Mouse (Mus musculus) stomach, postnatal 0 days (tissue): Measurements from ENCODE around the gene Tubb4b. TPM values are rescaled to one million over a fixed set of nuclear protein-coding genes. Genes with fewer than 3 reads are reported as not detected.
A peak's percentile ranks its signal among the peaks of the same experiment; 100 is the strongest.

Experiments used
- ATAC-seq: fragments of 200-750 bp; cut with Nextera tagmentation; 2 replicates; pipeline ENCODE4 v1.8.0; 2017; ENCODE audit not compliant: low FRiP score, low TSS enrichment
- DNase-seq: peaks from one replicate; pipeline ENCODE4 v3.0.0-alpha.2; 2016; ENCODE audit warnings: low spot score
- H3K27ac ChIP-seq: fragments of 300-500 bp; sonication (generic); replicated peaks from 2 replicates; pipeline ENCODE4 v1.5.1; 2014; ENCODE audit warnings: mild to moderate bottlenecking, control low read depth
- H3K27me3 ChIP-seq: fragments of 300-500 bp; sonication (generic); 2 replicates; pipeline ENCODE4 v1.6.1; 2014; ENCODE audit warnings: low read length; ENCODE audit not compliant: control insufficient read depth, insufficient read depth
- H3K36me3 ChIP-seq: fragments of 300-500 bp; sonication (generic); 2 replicates; pipeline ENCODE4 v1.6.1; 2014; ENCODE audit warnings: low read length, mixed read lengths; ENCODE audit not compliant: control insufficient read depth, insufficient read depth
- H3K4me1 ChIP-seq: fragments of 300-500 bp; sonication (generic); replicated peaks from 2 replicates; pipeline ENCODE4 v1.6.1; 2014; ENCODE audit warnings: antibody characterized with exemption; ENCODE audit not compliant: control insufficient read depth, insufficient read depth
- H3K4me2 ChIP-seq: fragments of 300-500 bp; sonication (generic); replicated peaks from 2 replicates; pipeline ENCODE4 v1.6.1; 2014; ENCODE audit warnings: low read depth, mild to moderate bottlenecking, control low read depth, moderate library complexity
- H3K4me3 ChIP-seq: fragments of 300-500 bp; sonication (generic); 2 replicates; pipeline ENCODE4 v1.5.1; 2014; ENCODE audit warnings: low read depth, low read length, control low read depth
- H3K9ac ChIP-seq: fragments of 300-500 bp; sonication (generic); 2 replicates; pipeline ENCODE4 v1.6.1; 2014; ENCODE audit warnings: mild to moderate bottlenecking, low read length, control low read depth, mixed read lengths
- H3K9me3 ChIP-seq: fragments of 300-500 bp; sonication (generic); 2 replicates; pipeline ENCODE4 v1.6.1; 2016; ENCODE audit warnings: low read length; ENCODE audit not compliant: control insufficient read depth
- CTCF ChIP-seq: IDR thresholded peaks from 2 replicates; pipeline ENCODE4 v1.5.1; 2016; ENCODE audit warnings: antibody characterized with exemption, low read depth, mild to moderate bottlenecking, moderate library complexity
- EP300 ChIP-seq: optimal IDR thresholded peaks from 2 replicates; pipeline ENCODE3; 2016; ENCODE audit warnings: antibody characterized with exemption
- WGBS: fragments of 180-500 bp; shearing (Covaris S2); extraction: QIAGEN DNeasy Blood & Tissue Kit; methylation state at CpG from one replicate; pipeline ENCODE4 v1.1.7; 2014; 5-methylcytosine and 5-hydroxymethylcytosine counted together
- polyA plus RNA-seq: library from polyadenylated mRNA; unstranded; fragments of >200 nt; fragmentation: Nextera tagmentation; extraction: Ambion mirVana; gene quantifications from 2 replicates; pipeline ENCODE4 v1.2.1, GENCODE M21; 2015

Tubb4b gene
- polyA plus RNA-seq, 1 experiment from 2014 or later, result 486 TPM

DNA sequence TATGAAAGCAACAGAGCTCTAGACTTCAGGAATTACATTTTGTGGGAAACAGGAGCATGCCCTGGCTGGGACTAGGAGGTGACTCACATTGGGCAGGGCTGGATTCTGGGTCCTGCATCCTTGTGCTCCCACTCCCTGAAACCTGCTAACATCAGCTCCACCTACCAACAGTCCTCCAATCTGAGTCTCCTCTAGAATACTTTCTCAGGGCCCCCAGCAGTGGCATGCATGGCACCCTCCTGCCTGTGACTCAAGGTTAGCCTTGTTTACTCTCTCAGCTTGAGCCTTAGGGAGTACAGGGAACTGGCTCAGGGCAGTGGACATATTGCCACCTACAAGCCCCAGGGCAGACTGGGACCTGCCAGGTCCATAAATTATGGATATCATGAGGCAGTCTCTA, 13.6 kb upstream of the Tubb4b start:
- ATAC-seq, result peak; percentile 69
- Histone ChIP-seq H3K4me1 (peaks cover 7% of the 10 kb centered on the region; the same call in 1 of the 2 replicates), H3K4me2 (peak overlapping the region; percentile 11; the same call in 1 of the 2 replicates), H3K36me3 (no peaks in the 10 kb centered on the region), H3K4me3 (no peak overlapping the region), H3K27ac (peak overlapping the region; percentile 91), H3K27me3 (no peaks in the 10 kb centered on the region), H3K9me3 (no peaks in the 10 kb centered on the region), H3K9ac (no peak overlapping the region)
- DNase-seq, result peak; percentile 66
- TF ChIP-seq EP300, result no peak
- no peak for TF ChIP-seq CTCF

DNA sequence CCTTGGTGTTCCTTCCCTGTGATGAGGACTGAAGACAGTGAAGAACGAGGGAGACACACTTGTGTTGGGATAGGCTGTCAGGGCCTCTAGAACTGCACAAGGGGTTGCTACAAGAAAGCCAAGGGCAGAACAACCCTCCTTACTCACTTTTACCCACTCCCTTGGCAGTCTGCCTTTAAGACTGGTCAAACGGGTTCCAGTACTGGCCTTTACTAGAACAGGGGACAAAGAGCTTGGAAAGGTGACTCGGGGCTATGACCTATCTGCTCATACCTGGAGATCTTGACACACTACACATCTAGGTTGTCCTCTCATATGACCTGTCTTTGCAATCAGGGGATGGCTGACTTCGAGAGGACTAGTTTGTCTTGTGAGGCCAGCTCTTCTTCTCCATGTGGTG, 13.0 kb upstream of the Tubb4b start:
- TF ChIP-seq EP300 (no peak), CTCF (no peak)
- ATAC-seq (peak; percentile 45), DNase-seq (peak; percentile 84)
- Histone ChIP-seq H3K4me2 (0 out of 2 replicates have a peak overlapping the region, but pooled peaks have one; percentile 17), H3K4me3 (no peak overlapping the region), H3K27ac (peak overlapping the region; percentile 91), H3K36me3 (no peaks in the 10 kb centered on the region), H3K4me1 (peaks cover 5% of the 10 kb centered on the region; the same call in 1 of the 2 replicates), H3K27me3 (no peaks in the 10 kb centered on the region), H3K9me3 (no peaks in the 10 kb centered on the region), H3K9ac (0 out of 2 replicates have a peak overlapping the region, but pooled peaks have one; percentile 27)
- 46% methylated on average over 4 of the region's 4 CpGs for WGBS

DNA sequence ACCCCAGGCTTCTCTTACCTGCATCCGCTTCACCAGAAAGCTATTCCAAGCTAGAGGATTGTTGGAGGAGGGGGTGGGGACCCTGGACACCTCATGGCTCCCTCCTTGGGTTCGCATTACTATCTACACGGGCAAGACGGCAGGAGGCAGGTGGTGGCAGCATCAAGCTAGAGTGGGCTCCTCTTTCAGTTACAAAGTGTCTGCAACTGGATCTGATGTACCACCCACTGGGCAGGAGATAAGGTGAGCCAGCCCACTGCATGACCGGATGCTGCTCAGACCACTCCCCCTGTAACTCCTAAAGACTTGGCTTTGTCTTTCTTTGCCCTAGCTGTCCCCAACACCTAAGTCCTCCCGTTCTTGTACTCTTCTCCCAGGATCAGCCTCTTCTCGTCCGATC, 12.1 kb upstream of the Tubb4b start, which contains the start of gene Rnf224:
Gene Rnf224 (minus strand): TSS at position 174 of the 400 bp plus-strand sequence.
- H3K27me3 ChIP-seq, result no peaks in the 10 kb centered on the region
- no peak within 1 kb of the TSS for H3K4me3 ChIP-seq
- WGBS, result 33% methylated on average over 8 of the region's 8 CpGs
- DNase-seq, result no peak
- no peaks in the 10 kb centered on the region for H3K36me3 ChIP-seq
- H3K4me2 ChIP-seq, result 0 out of 2 replicates have a peak within 1 kb of the TSS, but pooled peaks have one; percentile 17
- no peak for TF ChIP-seq CTCF
- no peak for TF ChIP-seq EP300
- peaks cover 4% of the 10 kb centered on the region; the same call in 1 of the 2 replicates for H3K4me1 ChIP-seq
- H3K9ac ChIP-seq, result 0 out of 2 replicates have a peak within 1 kb of the TSS, but pooled peaks have one; percentile 27
- H3K9me3 ChIP-seq, result no peaks in the 10 kb centered on the region
- H3K27ac ChIP-seq, result peak within 1 kb of the TSS; percentile 91
- no peak for ATAC-seq

DNA sequence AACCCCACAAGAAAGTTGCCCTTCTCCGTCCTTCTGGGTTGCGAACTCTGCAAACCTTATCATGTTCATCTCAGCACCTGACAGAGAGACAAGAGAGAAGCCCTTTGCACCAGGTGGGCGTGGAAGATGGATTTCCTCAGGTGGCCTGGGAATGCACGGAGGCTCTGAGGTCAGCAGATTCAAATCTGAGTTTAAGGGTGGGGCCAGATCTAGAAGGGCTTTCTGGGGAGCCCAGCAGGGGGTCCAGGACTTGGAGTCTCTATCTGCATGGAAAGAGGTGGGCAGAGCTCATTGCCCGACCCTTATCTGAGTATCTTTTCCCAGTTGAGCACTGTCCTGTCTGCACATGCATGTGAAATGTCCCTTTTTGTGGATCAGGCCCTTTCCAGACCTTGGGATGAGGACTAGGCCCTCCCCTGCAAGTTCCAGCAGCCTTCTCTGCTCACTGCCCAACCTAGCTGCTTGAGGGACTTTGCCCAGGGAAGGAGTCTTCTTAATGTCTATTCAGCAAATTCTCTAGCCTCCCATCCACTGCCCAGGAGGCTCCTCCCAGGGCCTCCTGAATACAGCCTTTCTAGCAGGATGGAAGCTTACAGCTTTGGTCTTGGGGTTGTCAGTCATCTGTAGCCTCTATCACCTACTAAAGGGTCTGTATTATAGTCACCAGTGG, 10.2 kb upstream of the Tubb4b start:
- no peak overlapping the region for H3K4me2 ChIP-seq
- no peaks in the 10 kb centered on the region for H3K4me1 ChIP-seq
- no peaks in the 10 kb centered on the region for H3K9me3 ChIP-seq
- no peak overlapping the region for H3K4me3 ChIP-seq
- H3K36me3 ChIP-seq, result no peaks in the 10 kb centered on the region
- TF ChIP-seq CTCF (no peak), EP300 (no peak)
- 52% methylated on average over 5 of the region's 5 CpGs for WGBS
- no peak for DNase-seq
- 0 out of 2 replicates have a peak overlapping the region, but pooled peaks have one; percentile 4 for H3K9ac ChIP-seq
- no peaks in the 10 kb centered on the region for H3K27me3 ChIP-seq
- H3K27ac ChIP-seq, result no peak overlapping the region
- ATAC-seq, result no peak

DNA sequence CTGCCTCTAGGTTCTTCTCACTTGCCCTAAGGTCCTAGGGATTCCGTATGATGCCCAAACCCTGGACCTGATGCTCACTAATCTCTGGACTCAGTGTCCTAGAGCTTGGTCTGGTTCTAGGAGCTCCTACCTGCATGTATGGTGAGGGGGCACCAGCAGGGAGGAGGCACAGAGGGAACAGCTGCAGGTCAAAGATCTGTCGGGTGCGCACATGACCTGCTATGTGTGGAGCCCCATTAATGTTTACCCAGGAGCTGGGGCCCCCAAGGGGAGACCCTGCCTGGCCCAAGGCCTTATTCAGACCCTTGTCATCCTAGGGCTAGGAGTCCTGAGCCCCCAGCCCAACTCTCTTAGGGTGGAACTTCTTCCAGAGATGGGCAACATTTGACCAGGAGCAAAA, 9.5 kb upstream of the Tubb4b start, which contains the start of gene Slc34a3:
Gene Slc34a3 (minus strand): TSS at position 315 of the 400 bp plus-strand sequence.
- no peak for DNase-seq
- no peak within 1 kb of the TSS for H3K4me3 ChIP-seq
- no peaks in the 10 kb centered on the region for H3K4me1 ChIP-seq
- TF ChIP-seq CTCF (no peak), EP300 (no peak)
- H3K9me3 ChIP-seq, result no peaks in the 10 kb centered on the region
- no peak within 1 kb of the TSS for H3K27ac ChIP-seq
- H3K27me3 ChIP-seq, result no peaks in the 10 kb centered on the region
- no peaks in the 10 kb centered on the region for H3K36me3 ChIP-seq
- no peak for ATAC-seq
- no peak within 1 kb of the TSS for H3K4me2 ChIP-seq
- 0 out of 2 replicates have a peak within 1 kb of the TSS, but pooled peaks have one; percentile 4 for H3K9ac ChIP-seq
- 67% methylated on average over 3 of the region's 3 CpGs for WGBS

DNA sequence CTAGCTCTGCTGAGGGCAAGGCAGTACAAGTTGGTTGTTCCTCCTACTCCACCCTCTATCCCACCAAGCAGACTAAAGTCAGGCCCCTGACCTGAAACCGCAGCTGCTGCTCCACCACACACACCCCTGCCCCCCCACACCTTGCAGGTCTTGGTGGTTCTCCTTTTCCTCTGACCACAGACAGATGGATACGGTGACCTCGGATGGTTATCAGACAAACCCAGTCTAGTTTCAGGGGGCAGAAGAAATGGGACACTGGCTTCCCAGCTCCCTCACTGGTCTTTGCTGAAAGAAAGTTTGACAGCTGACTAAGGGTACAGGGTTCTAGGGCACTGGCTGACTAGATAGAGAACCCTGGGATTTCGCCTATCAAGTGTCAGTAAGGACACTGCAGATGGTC, 8.9 kb upstream of the Tubb4b start:
- WGBS, result 75% methylated on average over 4 of the region's 4 CpGs
- Histone ChIP-seq H3K9me3 (no peaks in the 10 kb centered on the region), H3K27me3 (no peaks in the 10 kb centered on the region), H3K9ac (no peak overlapping the region), H3K36me3 (no peaks in the 10 kb centered on the region), H3K4me3 (no peak overlapping the region), H3K4me2 (no peak overlapping the region), H3K27ac (no peak overlapping the region), H3K4me1 (no peaks in the 10 kb centered on the region)
- ATAC-seq (no peak), DNase-seq (no peak)
- TF ChIP-seq EP300 (no peak), CTCF (no peak)
